Mouse (Mus musculus) urinary bladder, postnatal 25 days (tissue): Measurements from ENCODE around the gene Cacnb4.

ENCODE experiments used
- DNase-seq: peaks from one replicate; pipeline ENCODE4 v3.0.0; 2022; ENCODE audit warnings: low spot score

Gene Cacnb4

DNA sequence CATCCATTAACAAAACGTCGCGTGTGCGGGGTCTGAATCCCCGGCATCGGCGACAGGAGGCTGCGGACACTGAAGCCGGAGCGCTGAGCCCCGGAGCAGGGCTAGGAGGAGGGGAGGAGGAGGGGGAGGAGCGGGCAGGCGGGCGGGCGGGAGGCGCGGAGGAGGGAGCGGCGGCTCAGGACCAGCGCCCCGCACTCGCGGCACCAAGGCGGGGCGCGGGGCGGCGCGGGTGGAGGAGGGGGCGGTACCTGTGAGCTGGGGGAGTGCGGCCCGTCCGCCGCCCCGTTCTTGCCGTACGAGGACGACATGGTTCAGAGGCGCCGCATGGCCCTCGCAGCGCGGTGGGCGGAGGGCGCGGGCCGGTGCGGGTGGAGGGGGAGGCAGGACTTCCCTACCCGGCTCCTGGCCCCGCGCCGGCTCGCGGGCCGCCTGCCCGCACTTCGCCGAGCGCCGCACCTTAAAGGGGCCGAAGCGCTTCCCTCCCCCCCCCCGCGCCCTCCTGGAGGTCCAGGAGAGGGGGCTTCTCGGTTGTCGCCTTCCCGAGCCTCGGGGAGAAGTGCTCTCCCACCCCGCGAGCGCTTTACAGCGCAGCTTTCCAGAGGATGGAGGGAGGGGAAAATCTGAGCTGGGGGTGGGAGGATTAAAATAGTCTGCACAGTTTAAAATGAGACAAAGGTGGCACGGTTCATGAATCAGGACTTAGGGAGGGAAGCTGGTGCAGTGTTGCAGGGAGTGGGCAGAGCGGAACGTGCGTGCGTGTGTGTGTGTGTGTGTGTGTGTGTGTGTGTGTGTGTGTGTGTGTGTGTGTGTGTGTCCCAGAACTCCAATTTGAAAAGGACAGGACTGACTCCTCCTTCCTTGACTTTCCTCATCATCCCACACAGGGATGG is at the start of gene Cacnb4:
Gene Cacnb4, minus strand, starts transcription at position 809 of the 890 bp plus-strand sequence.
- DNase-seq: peak; percentile 22

DNA sequence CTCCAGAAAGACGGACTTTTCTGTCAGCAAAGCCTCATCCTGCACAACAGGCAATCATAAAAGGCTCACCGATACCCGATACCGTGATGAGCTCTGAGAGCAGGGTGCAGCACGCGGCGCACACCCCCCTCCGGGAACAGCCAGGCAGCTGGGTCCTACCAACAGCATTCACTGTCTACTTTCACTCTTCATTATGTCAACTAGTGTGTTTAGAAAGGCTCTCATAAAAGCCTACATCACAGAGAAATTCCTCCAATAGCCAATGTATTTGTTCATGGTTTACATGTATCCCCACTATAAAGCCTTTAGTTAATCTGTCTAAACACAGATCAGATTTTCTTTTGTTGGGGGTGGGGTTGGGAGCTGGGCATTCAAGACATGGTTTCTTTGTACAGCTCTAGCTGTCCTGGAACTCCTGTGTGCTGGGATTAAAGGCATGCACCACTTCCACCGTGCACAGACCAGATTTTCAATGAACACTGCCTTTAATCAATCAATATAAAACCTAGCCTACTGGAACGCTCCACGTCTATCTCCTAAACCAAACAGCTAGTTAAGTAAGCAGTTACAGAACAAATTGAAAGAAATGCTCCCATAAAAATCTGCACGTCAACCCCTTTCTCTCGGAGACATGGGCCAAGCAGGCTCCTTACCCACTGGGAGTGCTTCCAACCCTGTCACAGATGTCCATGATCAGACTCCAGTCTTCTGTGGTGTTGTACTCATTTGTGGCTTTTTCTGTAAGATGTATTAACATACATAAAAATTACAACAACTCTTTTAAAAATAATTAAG is 43.8 kb upstream of the Cacnb4 start:
- no peak for DNase-seq

DNA sequence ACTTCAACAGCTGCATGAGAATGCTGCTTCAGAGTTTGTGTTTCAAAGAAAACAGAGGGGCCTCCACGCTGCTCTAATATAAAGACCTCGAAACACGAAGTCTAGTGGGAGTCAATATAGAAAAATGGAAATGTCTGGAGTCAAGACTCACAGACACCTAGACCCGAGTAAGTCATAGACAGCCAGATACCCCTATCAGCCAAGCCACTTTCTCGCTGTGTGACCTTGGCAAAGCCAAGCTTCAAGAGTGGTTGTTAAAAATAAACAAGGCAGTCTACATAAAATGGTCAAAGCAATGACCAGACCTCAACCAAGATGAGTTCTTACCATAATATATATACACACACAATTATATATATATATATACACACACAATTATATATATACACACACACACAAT is 40.4 kb upstream of the Cacnb4 start:
- DNase-seq: no peak

GRCm38 (mm10) chr2:52715538-52715937 is 38.9 kb upstream of the Cacnb4 start:
- no peak for DNase-seq

DNA sequence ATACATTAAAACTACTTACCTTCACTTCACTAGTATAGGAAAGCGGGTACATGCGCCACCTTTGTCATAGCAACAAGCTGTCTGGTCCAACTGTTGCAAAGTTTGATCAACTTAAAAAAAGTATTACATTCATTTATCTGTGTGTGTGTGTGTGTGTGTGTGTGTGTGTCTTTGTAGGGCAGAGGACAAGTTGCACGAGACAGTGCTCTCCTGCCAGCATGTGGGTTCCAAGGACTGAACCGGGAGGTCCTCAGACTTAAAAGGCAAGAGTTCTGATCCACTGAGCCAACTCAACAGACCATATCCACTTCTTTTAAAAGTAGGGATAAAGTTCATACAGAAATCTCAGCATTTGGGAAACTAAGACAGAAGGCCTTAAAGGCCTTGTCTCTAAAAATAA is 37.5 kb upstream of the Cacnb4 start:
- no peak for DNase-seq

DNA sequence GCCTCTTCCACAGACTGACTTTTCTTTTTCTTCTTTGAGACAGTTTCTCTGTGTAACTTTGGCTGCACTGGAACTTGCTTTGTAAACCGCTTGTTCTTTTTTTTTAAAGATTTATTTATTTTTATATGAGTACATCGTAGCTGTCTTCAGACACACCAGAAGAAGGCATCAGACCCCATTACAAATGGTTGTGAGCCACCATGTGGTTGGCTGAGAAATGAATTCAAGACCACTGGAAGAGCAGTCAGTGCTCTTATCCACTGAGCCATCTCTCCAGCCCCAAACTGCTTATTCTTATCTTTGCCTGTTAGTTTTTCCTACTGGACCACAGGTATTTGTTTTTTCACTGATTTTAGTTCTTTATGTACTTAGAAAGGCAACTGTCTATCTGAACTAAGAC is 34.2 kb upstream of the Cacnb4 start:
- no peak for DNase-seq

DNA sequence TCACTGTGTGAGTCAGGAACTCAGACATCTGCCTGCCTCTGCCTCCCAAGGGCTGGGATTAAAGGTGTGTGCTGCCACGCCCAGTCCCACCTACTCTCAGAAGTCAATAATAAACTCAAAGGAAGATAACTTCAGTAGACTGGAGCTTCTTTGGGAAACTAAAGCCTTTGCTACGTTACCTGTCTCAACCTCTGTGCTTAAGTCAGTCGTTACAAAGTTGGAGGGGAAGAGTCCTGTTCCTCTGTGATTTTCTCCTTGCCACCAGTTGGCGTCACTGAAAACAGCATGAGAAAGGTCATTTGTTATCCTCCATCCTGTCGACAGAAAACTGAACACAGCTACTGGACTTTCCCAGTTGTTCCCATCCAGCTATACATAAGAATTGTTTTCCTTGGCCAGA is 32.8 kb upstream of the Cacnb4 start:
- DNase-seq: no peak

- DNase-seq: no peak
These were observed 24.9 kb upstream of the Cacnb4 start for GRCm38 (mm10) chr2:52701368-52702036.

- no peak for DNase-seq
These were observed 23.7 kb upstream of the Cacnb4 start for GRCm38 (mm10) chr2:52700352-52700751.

DNA sequence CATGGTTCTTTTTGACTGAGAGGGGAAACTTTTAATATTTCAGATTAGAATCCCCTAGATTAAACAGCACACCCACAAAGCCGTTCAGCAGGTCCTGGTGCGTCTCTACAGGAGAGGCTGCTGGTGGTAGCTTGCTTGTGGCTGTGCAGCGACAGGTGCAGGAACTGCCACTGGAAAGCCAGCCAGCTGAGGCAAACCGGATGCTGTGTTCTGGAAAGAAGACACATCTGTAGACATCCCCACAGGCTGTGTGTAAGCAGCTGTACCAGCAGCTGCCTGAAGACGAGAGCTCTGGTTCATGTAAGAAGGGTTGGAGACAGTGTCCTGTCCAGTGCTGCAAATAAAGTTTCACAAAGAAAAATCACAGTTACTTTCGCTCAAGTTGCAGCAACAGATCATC is 18.0 kb upstream of the Cacnb4 start:
- DNase-seq: no peak

GRCm38 (mm10) chr2:52691745-52692144 is 15.1 kb upstream of the Cacnb4 start:
- no peak for DNase-seq

DNA sequence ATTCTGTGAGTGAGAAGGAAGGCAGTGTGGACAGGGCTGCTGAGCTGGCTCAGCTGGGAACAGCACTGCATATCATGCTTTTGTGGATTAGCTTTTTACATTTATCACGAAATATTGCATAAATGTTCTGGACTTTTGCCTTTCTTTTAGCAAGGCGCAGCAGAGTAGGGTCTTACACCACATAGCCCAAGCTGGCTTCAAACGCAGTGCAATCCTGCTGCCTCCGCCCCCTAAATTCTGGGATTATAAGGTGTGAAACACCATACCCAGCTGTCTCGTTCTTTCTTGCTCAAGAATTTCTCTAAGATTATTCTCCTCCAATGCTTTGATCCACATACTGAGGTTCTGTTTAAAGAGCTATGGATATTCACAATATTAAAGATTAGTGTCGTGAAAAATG is 10.0 kb upstream of the Cacnb4 start:
- DNase-seq: no peak

- no peak for DNase-seq
These were observed 958 bp upstream of the Cacnb4 start for GRCm38 (mm10) chr2:52677589-52677988.

- DNase-seq: no peak
These were observed 277 bp upstream of the Cacnb4 start for GRCm38 (mm10) chr2:52676913-52677303.

DNA sequence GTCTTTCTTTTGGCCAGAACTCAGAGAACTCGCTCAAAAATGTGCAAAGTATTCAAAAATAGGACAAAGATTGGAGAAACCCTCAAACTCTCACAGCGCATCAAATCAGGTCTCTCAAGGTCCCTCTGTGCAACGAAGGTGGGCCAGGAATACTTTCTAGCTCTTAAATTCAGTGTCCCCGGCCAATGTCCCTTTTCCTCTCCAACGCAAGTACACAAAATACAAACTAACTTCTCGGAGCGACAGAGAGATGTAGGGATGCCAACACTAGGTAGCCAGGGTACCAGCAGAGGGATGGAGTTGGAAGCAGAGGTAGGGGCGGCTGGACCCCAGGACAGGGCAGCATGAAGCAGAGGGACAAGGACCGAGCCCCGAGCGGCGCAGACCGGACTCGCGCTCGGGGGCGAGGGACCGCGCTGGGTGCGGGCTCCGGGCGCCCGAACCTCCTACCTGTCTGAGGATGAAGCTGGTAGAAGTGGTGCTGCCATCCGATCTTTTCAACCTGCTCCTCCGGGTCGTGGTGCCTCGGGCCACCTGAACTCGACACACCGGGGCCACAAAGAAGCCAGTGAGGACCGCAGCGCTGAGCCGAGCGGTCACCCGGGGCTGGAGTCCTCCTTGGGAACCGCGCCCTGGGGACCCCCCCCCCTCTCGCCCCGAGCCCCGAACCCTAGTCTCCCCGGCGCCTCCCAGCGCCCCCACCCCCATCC is 1.2 kb downstream of the Cacnb4 start:
- no peak for DNase-seq

GRCm38 (mm10) chr2:52674886-52675277 is 1.7 kb downstream of the Cacnb4 start:
- no peak for DNase-seq

DNA sequence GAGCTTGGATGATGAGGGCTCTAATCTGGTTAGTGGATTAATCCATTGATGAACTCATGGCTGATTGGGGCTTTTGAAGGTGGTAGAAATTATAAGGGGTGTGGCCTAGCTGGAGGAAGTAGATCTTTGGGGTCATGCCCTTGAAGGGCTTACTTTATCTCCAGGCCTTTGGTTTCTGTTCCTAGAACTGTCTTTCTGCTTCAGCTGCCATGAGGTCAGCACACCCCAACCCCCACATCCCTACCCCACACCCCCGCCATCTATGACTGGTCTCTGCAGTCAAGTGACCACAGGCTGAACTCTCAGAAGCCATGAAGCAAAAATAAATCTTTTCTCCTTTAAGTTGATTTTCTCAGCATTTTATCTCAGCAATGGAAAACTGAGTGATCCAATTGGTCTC is 3.5 kb downstream of the Cacnb4 start:
- DNase-seq: no peak

GRCm38 (mm10) chr2:52670733-52671132 is 5.9 kb downstream of the Cacnb4 start:
- no peak for DNase-seq

GRCm38 (mm10) chr2:52668480-52668879 is 8.2 kb downstream of the Cacnb4 start:
- no peak for DNase-seq

- DNase-seq: no peak
These were observed 19.9 kb downstream of the Cacnb4 start for GRCm38 (mm10) chr2:52656722-52657121.

- DNase-seq: no peak
These were observed 22.1 kb downstream of the Cacnb4 start for GRCm38 (mm10) chr2:52654541-52654940.

DNA sequence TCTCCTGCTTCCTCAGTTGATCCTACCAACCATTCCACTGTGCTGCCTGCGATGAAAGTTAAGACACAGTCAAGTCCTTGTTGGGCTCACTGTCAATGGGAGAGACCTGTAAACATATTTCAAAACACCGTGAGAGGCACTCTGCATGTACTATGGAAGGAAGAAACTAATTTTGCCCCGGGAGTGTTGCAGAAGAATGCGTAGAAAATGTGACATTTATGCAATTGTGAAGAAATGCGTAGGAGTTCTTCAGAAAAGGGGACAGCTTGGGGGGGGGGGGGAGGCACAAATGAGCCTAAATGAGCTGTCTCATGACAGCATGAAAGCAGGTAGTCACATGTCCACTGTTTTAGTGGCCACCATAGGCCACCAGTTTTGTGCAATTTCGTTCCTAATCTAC is 25.1 kb downstream of the Cacnb4 start:
- DNase-seq: no peak
